Mouse (Mus musculus) kidney, embryonic 16.5 days (tissue): Measurements from ENCODE around the gene Rhox11. TPM values are rescaled to one million over a fixed set of nuclear protein-coding genes. Genes with fewer than 3 reads are reported as not detected.

Experiments used
- polyA plus RNA-seq: library from polyadenylated mRNA; unstranded; fragments of >200 nt; fragmentation: Nextera tagmentation; extraction: Ambion mirVana; gene quantifications from 2 replicates; pipeline ENCODE4 v1.2.1, GENCODE M21; 2015

The Rhox11 gene
- polyA plus RNA-seq, 1 experiment from 2014 or later = not detected

Other genes with a start within 250 kb of the Rhox11 start
- not detected in 2 replicates for gene Rhox8, start 206.2 kb downstream of the Rhox11 start, polyA plus RNA-seq
- not detected in 2 replicates for gene Rhox7b, start 187.9 kb downstream of the Rhox11 start, polyA plus RNA-seq
- gene Rhox9, start 183.4 kb downstream of the Rhox11 start, polyA plus RNA-seq = not detected in 2 replicates
- gene Btg1-ps1, start 66.3 kb downstream of the Rhox11 start, polyA plus RNA-seq = not detected in 2 replicates
- not detected in 2 replicates for gene Btg1-ps2, start 42.0 kb downstream of the Rhox11 start, polyA plus RNA-seq
- gene Rhox10, start 18.7 kb downstream of the Rhox11 start, polyA plus RNA-seq = not detected in 2 replicates
- not detected in 2 replicates for gene Rhox12, start 25.8 kb upstream of the Rhox11 start, polyA plus RNA-seq
- not detected in 2 replicates for gene Rhox13, start 36.1 kb upstream of the Rhox11 start, polyA plus RNA-seq
- 3.4 and 4.2 TPM in 2 replicates for gene Zbtb33, start 104.7 kb upstream of the Rhox11 start, polyA plus RNA-seq
- 27.3 and 29.4 TPM in 2 replicates for gene Tmem255a, start 167.3 kb upstream of the Rhox11 start, polyA plus RNA-seq
- 0.57 and 0.75 TPM in 2 replicates for gene Atp1b4, start 231.0 kb upstream of the Rhox11 start, polyA plus RNA-seq